Mouse (Mus musculus): ENCODE results near the gene Gna11. TPM values are rescaled to one million over a fixed set of nuclear protein-coding genes. Genes with fewer than 3 reads are reported as not detected.

Gene Gna11
- polyA plus RNA-seq, 1 experiment from 2014 or later = 88.6 TPM

DNA sequence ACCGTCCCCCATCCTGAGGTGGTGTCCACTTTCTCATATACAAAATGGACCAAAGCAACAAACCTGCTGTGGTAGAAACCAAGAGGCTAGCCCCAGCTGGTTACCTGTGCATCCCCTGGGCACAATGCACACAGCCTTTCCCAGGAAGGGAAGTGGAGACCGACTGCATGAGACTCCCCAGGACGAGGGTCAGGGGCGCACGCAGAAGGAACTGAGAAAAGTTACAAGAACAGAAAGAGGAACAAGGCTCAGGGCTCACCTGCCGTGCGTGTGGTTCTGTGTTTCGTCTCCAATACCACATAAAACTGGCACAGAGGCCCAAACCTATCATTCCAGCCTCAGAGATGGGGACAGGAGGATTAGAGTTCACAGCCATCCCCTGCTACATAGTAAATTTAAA lies 27.8 kb downstream of the Gna11 start:
- H3K4me2 ChIP-seq = no peak overlapping the region
- no peaks in the 10 kb centered on the region for H3K36me3 ChIP-seq
- peaks cover 10% of the 10 kb centered on the region; the same call in 1 of the 2 replicates for H3K27me3 ChIP-seq
- H3K9me3 ChIP-seq (replicated peaks) = no peaks in the 10 kb centered on the region
- H3K9ac ChIP-seq = no peak overlapping the region
- peaks cover 4% of the 10 kb centered on the region for H3K4me1 ChIP-seq
- H3K27ac ChIP-seq = no peak overlapping the region
- no peak for ATAC-seq (replicated peaks; ENCODE audit: low FRiP score)
- H3K4me3 ChIP-seq (replicated peaks) = no peak overlapping the region
- 72% methylated on average over 8 of the region's 8 CpGs for WGBS

DNA sequence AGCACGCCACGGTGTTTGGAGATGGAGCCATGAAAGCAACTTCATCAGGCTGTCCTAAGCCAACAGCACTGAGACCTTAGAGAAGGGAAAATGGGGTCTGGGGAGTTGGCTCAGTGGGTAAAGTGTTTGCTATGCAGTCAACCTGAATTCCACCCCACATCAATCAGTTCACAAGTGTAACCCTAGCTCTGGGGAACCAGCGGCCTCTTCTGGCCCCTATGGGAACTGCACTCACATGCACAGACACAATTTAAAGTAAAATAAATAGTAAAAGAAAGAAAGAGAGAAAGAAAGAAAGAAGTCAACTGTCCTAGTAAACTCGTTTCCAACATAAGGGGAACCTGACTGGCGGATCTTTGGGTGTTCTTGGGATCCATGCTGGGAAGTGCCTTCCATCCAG lies 31.2 kb downstream of the Gna11 start:
- Histone ChIP-seq H3K36me3 (no peaks in the 10 kb centered on the region), H3K4me1 (peaks cover 8% of the 10 kb centered on the region), H3K4me3 (replicated peaks) (no peak overlapping the region), H3K9ac (no peak overlapping the region), H3K27me3 (peaks cover 19% of the 10 kb centered on the region), H3K9me3 (replicated peaks) (no peaks in the 10 kb centered on the region), H3K4me2 (no peak overlapping the region), H3K27ac (no peak overlapping the region)
- ATAC-seq (replicated peaks; ENCODE audit: low FRiP score) = no peak
- WGBS = 86% methylated on average over 5 of the region's 5 CpGs

DNA sequence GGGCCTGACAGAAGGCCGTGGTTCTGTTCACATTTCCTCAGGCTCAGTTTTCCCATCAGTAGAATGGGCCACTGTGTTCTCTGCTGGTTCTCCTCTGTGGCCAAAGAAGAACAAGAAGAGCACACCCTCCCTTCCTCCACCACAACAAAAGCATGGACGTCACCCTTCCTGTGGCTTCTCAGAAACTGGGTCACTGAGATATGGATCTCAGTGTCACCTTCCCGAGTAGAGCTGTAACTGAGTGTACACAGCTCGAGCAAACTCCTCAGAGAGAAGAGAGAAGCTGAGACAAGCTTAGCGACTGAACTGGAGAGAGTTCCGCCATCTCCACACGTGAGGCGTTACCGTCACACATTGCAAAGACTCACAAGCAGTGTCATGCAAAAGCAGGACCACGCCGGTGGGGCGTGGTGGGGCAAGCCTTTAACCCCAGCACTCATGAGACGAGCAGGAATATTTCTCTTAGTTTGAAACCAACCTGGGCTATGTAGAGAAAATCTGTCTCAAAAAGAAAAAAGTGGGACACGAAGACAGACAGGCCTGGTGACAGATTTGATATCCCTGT lies 34.7 kb downstream of the Gna11 start:
- H3K27ac ChIP-seq = no peak overlapping the region
- H3K9me3 ChIP-seq (replicated peaks) = no peaks in the 10 kb centered on the region
- 79% methylated on average over 14 of the region's 14 CpGs for WGBS
- no peak overlapping the region for H3K9ac ChIP-seq
- H3K36me3 ChIP-seq = no peaks in the 10 kb centered on the region
- peaks cover 4% of the 10 kb centered on the region; the same call in 1 of the 2 replicates for H3K4me1 ChIP-seq
- H3K27me3 ChIP-seq = peaks cover 16% of the 10 kb centered on the region
- H3K4me2 ChIP-seq = no peak overlapping the region
- no peak overlapping the region for H3K4me3 ChIP-seq (replicated peaks)
- ATAC-seq (replicated peaks; ENCODE audit: low FRiP score) = no peak

DNA sequence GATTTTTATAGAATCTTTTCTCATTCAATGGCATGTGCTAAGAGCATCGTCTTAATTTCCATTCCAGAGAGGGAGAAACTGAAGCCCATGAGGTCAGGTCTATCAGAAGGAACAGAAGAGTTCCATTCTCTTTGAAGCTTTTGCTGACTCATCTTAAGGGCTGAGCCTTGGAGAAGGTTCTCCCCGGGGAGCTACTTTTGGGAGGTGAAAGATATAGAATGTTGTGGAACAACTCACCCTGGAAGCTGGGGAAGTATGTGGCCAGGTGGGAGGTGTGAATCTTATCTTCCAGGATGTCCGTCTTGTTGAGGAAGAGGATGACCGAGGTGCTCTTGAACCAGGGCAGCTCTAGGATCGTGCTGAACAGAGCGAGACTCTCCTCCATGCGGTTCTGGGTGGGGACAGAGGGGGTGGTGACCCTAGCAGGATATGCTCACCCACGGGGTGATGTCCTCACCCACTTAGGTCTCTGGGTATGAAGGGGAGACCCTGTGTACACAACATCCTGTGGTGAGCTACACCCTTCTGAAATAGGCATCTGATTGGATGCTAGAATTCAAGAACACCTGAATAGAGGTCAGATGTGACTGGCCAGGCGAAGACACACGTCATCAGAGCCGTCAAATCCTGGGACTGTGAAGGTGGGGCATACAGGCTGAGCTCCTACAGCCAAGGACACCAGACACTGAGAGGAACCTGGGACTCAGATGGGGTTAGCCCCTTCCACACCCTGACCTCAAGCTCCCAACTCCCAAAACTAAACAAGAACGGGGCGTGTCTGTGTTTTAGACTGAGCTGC lies 37.1 kb downstream of the Gna11 start:
- WGBS = 74% methylated on average over 13 of the region's 13 CpGs
- Histone ChIP-seq H3K27ac (no peak overlapping the region), H3K4me2 (no peak overlapping the region), H3K9ac (no peak overlapping the region), H3K9me3 (replicated peaks) (no peaks in the 10 kb centered on the region), H3K27me3 (peaks cover 29% of the 10 kb centered on the region), H3K4me3 (replicated peaks) (no peak overlapping the region), H3K36me3 (no peaks in the 10 kb centered on the region), H3K4me1 (peaks cover 5% of the 10 kb centered on the region; the same call in 1 of the 2 replicates)
- ATAC-seq (replicated peaks; ENCODE audit: low FRiP score) = no peak

DNA sequence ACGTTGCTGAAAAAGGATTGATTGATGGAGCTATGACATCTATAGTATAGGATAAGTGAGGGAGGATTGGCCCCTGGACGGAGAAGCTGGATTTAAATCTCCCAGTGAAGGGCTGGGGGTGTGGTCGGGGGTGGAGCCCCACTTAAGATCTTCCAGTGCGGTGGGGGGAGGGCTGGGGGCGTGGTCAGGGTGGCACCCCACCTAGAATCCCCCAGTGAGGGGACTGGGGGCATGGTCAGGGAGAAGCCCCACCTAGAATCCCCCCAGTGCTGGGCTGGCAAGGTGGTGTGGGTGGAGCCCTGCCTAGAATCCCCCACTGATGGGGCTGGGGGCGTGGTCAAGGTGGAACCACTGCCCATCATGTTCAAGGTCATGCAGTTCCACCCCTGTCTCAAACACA lies 37.9 kb downstream of the Gna11 start:
- no peak overlapping the region for H3K4me2 ChIP-seq
- no peak overlapping the region for H3K4me3 ChIP-seq (replicated peaks)
- ATAC-seq (replicated peaks; ENCODE audit: low FRiP score) = no peak
- no peak overlapping the region for H3K27ac ChIP-seq
- H3K27me3 ChIP-seq = peaks cover 24% of the 10 kb centered on the region
- no peak overlapping the region for H3K9ac ChIP-seq
- 34% methylated on average over 6 of the region's 6 CpGs for WGBS
- H3K36me3 ChIP-seq = no peaks in the 10 kb centered on the region
- no peaks in the 10 kb centered on the region for H3K9me3 ChIP-seq (replicated peaks)
- peaks cover 7% of the 10 kb centered on the region for H3K4me1 ChIP-seq

DNA sequence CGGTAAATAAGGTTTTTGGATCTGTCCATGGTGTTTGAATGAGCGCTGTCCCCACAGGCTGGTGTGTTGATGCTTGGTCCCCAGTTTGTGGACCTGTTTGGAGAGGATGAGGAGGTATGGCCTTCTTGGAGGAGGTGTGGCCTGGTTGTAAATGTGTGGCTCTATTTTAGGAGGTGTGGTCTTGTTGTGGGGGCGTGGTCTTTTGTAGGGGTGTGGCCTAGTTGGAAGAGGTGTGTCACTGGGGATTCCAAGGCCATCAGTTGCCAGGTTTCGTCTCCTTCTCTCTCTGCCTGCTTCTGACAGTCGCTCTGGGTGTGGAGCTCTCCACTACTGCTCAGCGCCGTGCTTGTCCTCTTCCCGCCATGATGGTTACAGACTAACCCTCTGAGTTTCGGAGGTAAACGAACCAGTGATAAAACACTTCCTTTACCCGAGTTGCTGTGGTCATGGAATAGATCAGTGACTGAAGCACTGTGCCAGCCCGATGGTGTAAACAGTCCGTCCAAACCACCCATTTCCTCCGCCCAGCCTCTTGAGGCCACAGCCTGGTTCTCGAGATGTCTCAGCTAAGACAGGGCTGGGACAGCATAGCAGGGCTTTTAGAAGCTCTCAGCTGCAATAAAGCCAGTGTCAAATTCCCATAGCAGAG lies 39.9 kb downstream of the Gna11 start:
- ATAC-seq (replicated peaks; ENCODE audit: low FRiP score) = no peak
- no peak overlapping the region for H3K4me2 ChIP-seq

DNA sequence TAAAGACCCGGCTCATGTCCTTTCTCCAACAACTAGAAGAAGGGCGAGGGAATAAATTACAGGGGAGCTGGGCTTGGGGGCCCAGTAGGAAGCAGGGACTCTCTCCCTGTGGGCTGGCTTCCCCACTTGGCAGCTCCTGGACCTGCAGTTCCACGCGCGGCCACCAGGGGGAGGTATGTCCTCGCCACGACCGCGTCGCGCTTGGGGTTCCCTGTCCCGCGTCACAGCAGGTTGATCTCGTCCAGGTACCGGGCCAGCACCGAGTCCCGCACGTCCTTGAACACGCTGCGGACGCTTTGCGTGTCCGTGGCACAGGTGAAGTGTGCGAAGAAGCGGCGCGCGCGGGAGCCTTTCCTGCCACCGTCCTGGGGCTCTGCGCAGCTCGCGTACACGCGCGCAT lies 42.3 kb downstream of the Gna11 start:
- Histone ChIP-seq H3K4me2 (peak overlapping the region; percentile 80), H3K36me3 (no peaks in the 10 kb centered on the region), H3K27ac (no peak overlapping the region), H3K9ac (peak overlapping the region; percentile 41; the same call in 1 of the 2 replicates), H3K4me3 (replicated peaks) (peak overlapping the region; percentile 42), H3K27me3 (peaks cover 16% of the 10 kb centered on the region), H3K9me3 (replicated peaks) (no peaks in the 10 kb centered on the region), H3K4me1 (peaks cover 16% of the 10 kb centered on the region)
- WGBS = 8% methylated on average over 36 of the region's 36 CpGs
- ATAC-seq (replicated peaks; ENCODE audit: low FRiP score) = peak; percentile 19; the same call in 1 of the 2 replicates

More for the DNA sequence above, 39.9 kb downstream of the Gna11 start:
- H3K27me3 ChIP-seq = peaks cover 16% of the 10 kb centered on the region
- no peaks in the 10 kb centered on the region for H3K9me3 ChIP-seq (replicated peaks)
- WGBS = 75% methylated on average over 15 of the region's 15 CpGs
- H3K9ac ChIP-seq = no peak overlapping the region
- H3K27ac ChIP-seq = no peak overlapping the region
- H3K36me3 ChIP-seq = no peaks in the 10 kb centered on the region
- H3K4me1 ChIP-seq = peaks cover 6% of the 10 kb centered on the region
- H3K4me3 ChIP-seq (replicated peaks) = no peak overlapping the region

DNA sequence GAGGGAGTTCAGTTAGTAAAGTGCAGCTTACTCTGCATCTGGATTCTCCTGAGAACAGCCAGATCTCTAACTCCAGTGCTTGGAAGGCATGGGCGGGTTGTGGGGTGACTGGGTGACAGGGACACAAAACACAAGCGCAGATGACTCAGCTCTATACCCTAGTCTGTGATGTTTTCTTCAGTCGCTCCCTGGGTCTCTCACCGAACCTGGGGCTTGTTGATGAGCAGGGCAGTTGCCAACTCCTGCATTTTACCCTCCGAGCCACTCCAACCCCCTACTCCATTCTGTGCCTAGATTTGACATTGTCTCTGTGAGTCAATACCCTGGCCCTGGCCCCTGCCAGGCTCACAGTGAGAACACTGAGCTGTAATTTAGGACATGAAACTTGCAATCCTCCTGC lies 43.1 kb downstream of the Gna11 start:
- no peak overlapping the region for H3K27ac ChIP-seq
- H3K9me3 ChIP-seq (replicated peaks) = no peaks in the 10 kb centered on the region
- H3K4me2 ChIP-seq = no peak overlapping the region
- H3K4me1 ChIP-seq = peaks cover 24% of the 10 kb centered on the region
- ATAC-seq (replicated peaks; ENCODE audit: low FRiP score) = no peak
- no peaks in the 10 kb centered on the region for H3K36me3 ChIP-seq
- no peak overlapping the region for H3K4me3 ChIP-seq (replicated peaks)
- WGBS = 83% methylated on average over 5 of the region's 5 CpGs
- H3K27me3 ChIP-seq = peaks cover 16% of the 10 kb centered on the region
- H3K9ac ChIP-seq = no peak overlapping the region

DNA sequence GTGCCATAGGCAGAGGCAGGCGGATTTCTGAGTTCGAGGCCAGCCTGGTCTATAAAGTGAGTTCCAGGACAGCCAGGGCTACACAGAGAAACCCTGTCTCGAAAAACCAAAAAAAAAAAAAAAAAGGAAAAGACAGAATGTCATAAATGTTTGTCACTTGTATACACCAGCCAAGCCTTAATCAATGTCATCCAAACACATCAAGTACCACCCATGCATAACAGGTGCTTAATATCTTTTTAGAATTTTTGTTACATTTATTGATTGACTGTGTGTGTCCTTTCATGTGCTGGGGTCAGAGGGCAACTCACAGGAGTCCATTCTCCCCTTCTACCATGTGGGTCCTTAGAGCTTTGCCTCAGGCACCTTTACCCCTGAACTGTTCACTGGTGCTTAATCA lies 45.0 kb downstream of the Gna11 start, which contains the start of gene S1pr4:
TSS of gene S1pr4 (minus strand) at position 101 of the 400 bp plus-strand sequence.
- 86% methylated on average over 3 of the region's 3 CpGs for WGBS
- Histone ChIP-seq H3K4me2 (no peak within 1 kb of the TSS), H3K27ac (no peak within 1 kb of the TSS), H3K9ac (no peak within 1 kb of the TSS), H3K36me3 (no peaks in the 10 kb centered on the region), H3K4me3 (replicated peaks) (no peak within 1 kb of the TSS), H3K27me3 (peaks cover 16% of the 10 kb centered on the region), H3K4me1 (peaks cover 30% of the 10 kb centered on the region), H3K9me3 (replicated peaks) (no peaks in the 10 kb centered on the region)
- no peak for ATAC-seq (replicated peaks; ENCODE audit: low FRiP score)

DNA sequence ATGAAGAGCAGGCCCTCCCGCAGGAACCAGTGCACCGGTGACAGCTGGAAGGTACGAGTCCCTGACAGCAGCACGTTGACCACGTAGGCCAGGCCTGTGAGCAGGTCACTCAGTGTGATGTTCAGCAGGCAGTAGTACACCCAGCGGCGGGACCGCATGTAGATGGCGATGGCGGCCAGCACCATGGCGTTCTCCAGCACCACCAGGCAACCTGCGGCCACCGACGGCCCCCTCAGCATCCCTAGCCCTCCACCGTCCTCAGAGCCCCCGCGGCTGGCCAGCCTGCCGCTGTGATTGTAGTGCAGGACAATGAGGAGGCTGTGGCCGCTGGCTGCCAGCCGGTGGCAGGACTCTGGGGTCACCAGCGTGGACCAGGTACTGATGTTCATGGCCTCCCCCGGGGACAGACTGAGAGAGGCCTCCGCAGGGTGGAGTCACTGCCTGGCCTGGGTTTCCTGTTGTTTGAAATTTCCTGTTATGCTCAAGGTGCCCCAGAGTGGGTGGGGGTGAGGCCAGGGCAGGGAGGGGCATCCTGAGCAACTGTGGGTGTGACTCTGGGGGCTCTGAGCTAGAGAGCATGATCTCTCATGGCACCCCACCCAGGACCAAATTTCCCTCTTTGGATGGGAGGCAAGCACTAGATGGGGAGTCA lies 45.6 kb downstream of the Gna11 start:
- no peaks in the 10 kb centered on the region for H3K36me3 ChIP-seq
- no peak overlapping the region for H3K4me2 ChIP-seq
- no peak overlapping the region for H3K4me3 ChIP-seq (replicated peaks)
- 75% methylated on average over 23 of the region's 23 CpGs for WGBS
- H3K27me3 ChIP-seq = peaks cover 15% of the 10 kb centered on the region
- H3K4me1 ChIP-seq = peaks cover 37% of the 10 kb centered on the region
- ATAC-seq (replicated peaks; ENCODE audit: low FRiP score) = no peak
- no peak overlapping the region for H3K9ac ChIP-seq
- H3K9me3 ChIP-seq (replicated peaks) = no peaks in the 10 kb centered on the region
- H3K27ac ChIP-seq = no peak overlapping the region

DNA sequence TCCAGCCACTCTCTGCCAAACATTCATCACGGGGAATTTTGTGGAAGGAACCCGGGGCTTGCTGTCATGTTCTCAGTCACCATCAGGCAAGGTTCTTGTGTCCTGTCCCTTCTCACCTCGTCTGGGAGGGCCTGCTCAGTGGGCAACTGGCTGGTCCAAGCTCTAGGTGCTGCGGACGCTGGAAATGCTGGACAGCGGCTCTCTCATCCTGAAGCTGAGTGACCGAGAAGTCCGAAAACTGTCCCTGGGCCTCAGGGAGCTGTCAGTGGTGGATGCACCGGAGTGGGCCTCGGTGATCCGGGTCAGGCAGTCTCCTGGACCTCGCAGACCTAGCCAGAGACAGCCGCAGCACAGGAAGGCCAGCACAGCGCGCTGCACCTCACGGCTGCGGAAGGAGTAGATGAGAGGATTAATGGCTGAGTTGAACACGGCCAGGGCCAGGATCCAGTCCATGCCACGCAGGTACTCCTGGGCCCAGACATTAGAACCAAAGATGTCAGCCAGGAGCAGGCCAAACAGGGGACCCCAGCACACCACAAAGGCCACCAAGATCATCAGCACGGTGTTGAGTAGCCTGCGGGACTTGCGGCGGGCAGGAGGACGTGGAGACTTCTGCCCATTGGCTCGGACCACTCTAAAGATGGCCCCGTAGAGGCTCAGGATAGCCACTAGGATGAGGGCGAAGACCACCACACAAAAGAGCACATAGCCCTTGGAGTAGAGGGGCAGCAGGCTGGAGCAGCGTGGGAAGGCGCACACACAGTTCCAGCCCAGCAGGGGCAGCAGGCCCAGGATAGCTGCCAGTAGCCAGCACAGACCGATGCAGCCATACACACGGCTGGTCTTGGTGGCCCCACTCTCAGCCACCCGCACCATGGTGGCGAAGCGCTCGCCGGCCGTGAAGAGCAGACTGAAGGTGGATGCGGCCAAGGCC lies 46.4 kb downstream of the Gna11 start:
- H3K4me2 ChIP-seq = no peak overlapping the region
- H3K36me3 ChIP-seq = 0 out of 2 replicates have a peak, but pooled peaks cover 3% of the 10 kb centered on the region
- peaks cover 44% of the 10 kb centered on the region for H3K4me1 ChIP-seq
- H3K9me3 ChIP-seq (replicated peaks) = no peaks in the 10 kb centered on the region
- WGBS = 87% methylated on average over 38 of the region's 38 CpGs
- no peak overlapping the region for H3K9ac ChIP-seq
- H3K27ac ChIP-seq = no peak overlapping the region
- peaks cover 9% of the 10 kb centered on the region for H3K27me3 ChIP-seq
- H3K4me3 ChIP-seq (replicated peaks) = no peak overlapping the region
- ATAC-seq (replicated peaks; ENCODE audit: low FRiP score) = no peak

Data from kidney, embryonic 15.5 days (tissue).